Mouse (Mus musculus) kidney, adult 18-20 months (tissue): ENCODE measurements around the gene 2010111I01Rik.
"Not testable (repeated sequence)": the region's sequence is repeated elsewhere in the genome, so short reads cannot be mapped to it uniquely, and the experiment has no call there.

Experiments
- DNase-seq: peaks from one replicate; pipeline ENCODE4 v3.0.0; 2021

The 2010111I01Rik gene

GRCm38 (mm10) chr13:63223026-63223770 lies 258.5 kb downstream of the 2010111I01Rik start:
- DNase-seq = no peak

GRCm38 (mm10) chr13:63225796-63226583 lies 261.3 kb downstream of the 2010111I01Rik start:
- no peak for DNase-seq

GRCm38 (mm10) chr13:63227785-63228184 lies 263.1 kb downstream of the 2010111I01Rik start:
- no peak for DNase-seq

GRCm38 (mm10) chr13:63230955-63231701 lies 266.4 kb downstream of the 2010111I01Rik start:
- DNase-seq = no peak

GRCm38 (mm10) chr13:63231702-63232070 lies 267.0 kb downstream of the 2010111I01Rik start:
- no peak for DNase-seq

- DNase-seq = no peak
These were observed 267.9 kb downstream of the 2010111I01Rik start for GRCm38 (mm10) chr13:63232558-63232957.

GRCm38 (mm10) chr13:63234520-63234919 lies 269.8 kb downstream of the 2010111I01Rik start:
- DNase-seq = not testable (repeated sequence)

GRCm38 (mm10) chr13:63235551-63235950 lies 270.9 kb downstream of the 2010111I01Rik start:
- peak; percentile 74 for DNase-seq

GRCm38 (mm10) chr13:63236159-63236893 lies 271.6 kb downstream of the 2010111I01Rik start:
- peak; percentile 23 for DNase-seq

- DNase-seq = no peak
These were observed 273.4 kb downstream of the 2010111I01Rik start for GRCm38 (mm10) chr13:63238045-63238444.

- no peak for DNase-seq
These were observed 274.7 kb downstream of the 2010111I01Rik start for GRCm38 (mm10) chr13:63239301-63239804.

GRCm38 (mm10) chr13:63239877-63240671 lies 275.4 kb downstream of the 2010111I01Rik start:
- peak; percentile 90 for DNase-seq

GRCm38 (mm10) chr13:63240835-63241234 lies 276.1 kb downstream of the 2010111I01Rik start:
- peak; percentile 31 for DNase-seq

GRCm38 (mm10) chr13:63241665-63242064 lies 277.0 kb downstream of the 2010111I01Rik start:
- DNase-seq = no peak

GRCm38 (mm10) chr13:63242401-63243192 lies 277.9 kb downstream of the 2010111I01Rik start:
- peak; percentile 65 for DNase-seq

GRCm38 (mm10) chr13:63243586-63243985 lies 278.9 kb downstream of the 2010111I01Rik start:
- DNase-seq = no peak

GRCm38 (mm10) chr13:63244425-63244824 lies 279.7 kb downstream of the 2010111I01Rik start:
- no peak for DNase-seq

- no peak for DNase-seq
These were observed 280.5 kb downstream of the 2010111I01Rik start for GRCm38 (mm10) chr13:63245218-63245617.

GRCm38 (mm10) chr13:63245812-63246211 lies 281.1 kb downstream of the 2010111I01Rik start:
- DNase-seq = no peak

GRCm38 (mm10) chr13:63246332-63246940 lies 281.7 kb downstream of the 2010111I01Rik start:
- no peak for DNase-seq
